Mouse (Mus musculus): ENCODE measurements around the gene Mars. TPM values are rescaled to one million over a fixed set of nuclear protein-coding genes. Genes with fewer than 3 reads are reported as not detected.

Gene Mars
- polyA plus RNA-seq, 1 experiment from 2014 or later: 132 TPM

GRCm38 (mm10) chr10:127286730-127287129, 24.9 kb downstream of the Mars start:
- peaks cover 25% of the 10 kb centered on the region; the same call in 1 of the 2 replicates for H3K4me1 ChIP-seq (ENCODE audit: insufficient read depth)
- H3K27me3 ChIP-seq (ENCODE audit: insufficient read depth, low read length): no peaks in the 10 kb centered on the region; the same call in 1 of the 2 replicates
- 50% methylated on average over 7 of the region's 7 CpGs for WGBS
- H3K9ac ChIP-seq: no peak overlapping the region
- no peak for TF ChIP-seq CTCF (IDR thresholded peaks at IDR 0.05; ENCODE audit: low read depth)
- peak overlapping the region; percentile 83 for H3K4me2 ChIP-seq
- DNase-seq (no peak), ATAC-seq (ENCODE audit: insufficient read depth) (no peak)
- H3K36me3 ChIP-seq (ENCODE audit: insufficient read depth): peaks cover 58% of the 10 kb centered on the region
- peak overlapping the region; percentile 65; the same call in 1 of the 2 replicates for H3K4me3 ChIP-seq (ENCODE audit: low read depth, low read length)
- H3K9me3 ChIP-seq (ENCODE audit: low read depth, low read length): no peaks in the 10 kb centered on the region
- no peak overlapping the region for H3K27ac ChIP-seq (ENCODE audit: low read depth)

- ATAC-seq (ENCODE audit: insufficient read depth) (no peak), DNase-seq (no peak)
- no peak overlapping the region for H3K27ac ChIP-seq (ENCODE audit: low read depth)
- H3K27me3 ChIP-seq (ENCODE audit: insufficient read depth, low read length): no peaks in the 10 kb centered on the region; the same call in 1 of the 2 replicates
- H3K4me2 ChIP-seq: peak overlapping the region; percentile 83; the same call in 1 of the 2 replicates
- H3K4me3 ChIP-seq (ENCODE audit: low read depth, low read length): no peak overlapping the region
- H3K36me3 ChIP-seq (ENCODE audit: insufficient read depth): peaks cover 63% of the 10 kb centered on the region
- H3K4me1 ChIP-seq (ENCODE audit: insufficient read depth): peaks cover 20% of the 10 kb centered on the region; the same call in 1 of the 2 replicates
- no peaks in the 10 kb centered on the region for H3K9me3 ChIP-seq (ENCODE audit: low read depth, low read length)
- TF ChIP-seq CTCF (IDR thresholded peaks at IDR 0.05; ENCODE audit: low read depth): no peak
- WGBS: 63% methylated on average over 7 of the region's 7 CpGs
- no peak overlapping the region for H3K9ac ChIP-seq
Measured at GRCm38 (mm10) chr10:127286194-127286593, 25.4 kb downstream of the Mars start.

- DNase-seq: no peak
- peaks cover 69% of the 10 kb centered on the region for H3K36me3 ChIP-seq (ENCODE audit: insufficient read depth)
- peak overlapping the region; percentile 20; the same call in 1 of the 2 replicates for H3K9ac ChIP-seq
- no peak for TF ChIP-seq CTCF (IDR thresholded peaks at IDR 0.05; ENCODE audit: low read depth)
- H3K4me3 ChIP-seq (ENCODE audit: low read depth, low read length): peak overlapping the region; percentile 3; the same call in 1 of the 2 replicates
- H3K4me2 ChIP-seq: no peak overlapping the region
- peaks cover 20% of the 10 kb centered on the region; the same call in 1 of the 2 replicates for H3K4me1 ChIP-seq (ENCODE audit: insufficient read depth)
- H3K9me3 ChIP-seq (ENCODE audit: low read depth, low read length): no peaks in the 10 kb centered on the region
- H3K27ac ChIP-seq (ENCODE audit: low read depth): no peak overlapping the region
- H3K27me3 ChIP-seq (ENCODE audit: insufficient read depth, low read length): no peaks in the 10 kb centered on the region; the same call in 1 of the 2 replicates
- 74% methylated on average over 13 of the region's 13 CpGs for WGBS
- ATAC-seq (ENCODE audit: insufficient read depth): no peak
Measured at GRCm38 (mm10) chr10:127285644-127286043, 25.9 kb downstream of the Mars start.

- Histone ChIP-seq H3K4me1 (ENCODE audit: insufficient read depth) (peaks cover 18% of the 10 kb centered on the region; the same call in 1 of the 2 replicates), H3K27me3 (ENCODE audit: insufficient read depth, low read length) (no peaks in the 10 kb centered on the region; the same call in 1 of the 2 replicates), H3K4me3 (ENCODE audit: low read depth, low read length) (peak overlapping the region; percentile 3; the same call in 1 of the 2 replicates), H3K4me2 (no peak overlapping the region), H3K36me3 (ENCODE audit: insufficient read depth) (peaks cover 76% of the 10 kb centered on the region), H3K9me3 (ENCODE audit: low read depth, low read length) (no peaks in the 10 kb centered on the region), H3K27ac (ENCODE audit: low read depth) (no peak overlapping the region), H3K9ac (peak overlapping the region; percentile 20)
- DNase-seq (no peak), ATAC-seq (ENCODE audit: insufficient read depth) (no peak)
- no peak for TF ChIP-seq CTCF (IDR thresholded peaks at IDR 0.05; ENCODE audit: low read depth)
- 69% methylated on average over 11 of the region's 11 CpGs for WGBS
Measured at GRCm38 (mm10) chr10:127284724-127285500, 26.7 kb downstream of the Mars start.

- Histone ChIP-seq H3K4me1 (ENCODE audit: insufficient read depth) (peaks cover 14% of the 10 kb centered on the region; the same call in 1 of the 2 replicates), H3K4me2 (no peak overlapping the region), H3K36me3 (ENCODE audit: insufficient read depth) (peaks cover 84% of the 10 kb centered on the region), H3K27me3 (ENCODE audit: insufficient read depth, low read length) (no peaks in the 10 kb centered on the region; the same call in 1 of the 2 replicates), H3K4me3 (ENCODE audit: low read depth, low read length) (no peak overlapping the region), H3K9ac (no peak overlapping the region), H3K9me3 (ENCODE audit: low read depth, low read length) (no peaks in the 10 kb centered on the region), H3K27ac (ENCODE audit: low read depth) (no peak overlapping the region)
- ATAC-seq (ENCODE audit: insufficient read depth): no peak
- no peak for DNase-seq
- WGBS: 85% methylated on average over 7 of the region's 7 CpGs
- no peak for TF ChIP-seq CTCF (IDR thresholded peaks at IDR 0.05; ENCODE audit: low read depth)
Measured at GRCm38 (mm10) chr10:127284105-127284622, 27.4 kb downstream of the Mars start.

- TF ChIP-seq CTCF (IDR thresholded peaks at IDR 0.05; ENCODE audit: low read depth): no peak
- DNase-seq (no peak), ATAC-seq (ENCODE audit: insufficient read depth) (no peak)
- 79% methylated on average over 13 of the region's 13 CpGs for WGBS
- Histone ChIP-seq H3K27ac (ENCODE audit: low read depth) (no peak overlapping the region), H3K36me3 (ENCODE audit: insufficient read depth) (peaks cover 98% of the 10 kb centered on the region), H3K4me3 (ENCODE audit: low read depth, low read length) (no peak overlapping the region), H3K9me3 (ENCODE audit: low read depth, low read length) (no peaks in the 10 kb centered on the region), H3K4me1 (ENCODE audit: insufficient read depth) (peaks cover 12% of the 10 kb centered on the region; the same call in 1 of the 2 replicates), H3K9ac (no peak overlapping the region), H3K4me2 (no peak overlapping the region), H3K27me3 (ENCODE audit: insufficient read depth, low read length) (no peaks in the 10 kb centered on the region; the same call in 1 of the 2 replicates)
Measured at GRCm38 (mm10) chr10:127282620-127283215, 28.9 kb downstream of the Mars start.

GRCm38 (mm10) chr10:127281316-127281715, 30.3 kb downstream of the Mars start:
- no peak overlapping the region for H3K27ac ChIP-seq (ENCODE audit: low read depth)
- H3K4me3 ChIP-seq (ENCODE audit: low read depth, low read length): no peak overlapping the region
- WGBS: 84% methylated on average over 8 of the region's 8 CpGs
- H3K9me3 ChIP-seq (ENCODE audit: low read depth, low read length): no peaks in the 10 kb centered on the region
- no peaks in the 10 kb centered on the region; the same call in 1 of the 2 replicates for H3K27me3 ChIP-seq (ENCODE audit: insufficient read depth, low read length)
- H3K9ac ChIP-seq: no peak overlapping the region
- no peak overlapping the region for H3K4me2 ChIP-seq
- H3K36me3 ChIP-seq (ENCODE audit: insufficient read depth): peaks cover 100% of the 10 kb centered on the region
- TF ChIP-seq CTCF (IDR thresholded peaks at IDR 0.05; ENCODE audit: low read depth): no peak
- ATAC-seq (ENCODE audit: insufficient read depth) (no peak), DNase-seq (no peak)
- H3K4me1 ChIP-seq (ENCODE audit: insufficient read depth): no peaks in the 10 kb centered on the region
